Mouse (Mus musculus) kidney, adult 2 months (tissue): ENCODE results near the gene Gng12.

Experiments
- CTCF ChIP-seq: fragments of 200-500 bp; conservative IDR thresholded peaks from 2 replicates; pipeline ENCODE4 v1.5.1; 2011; ENCODE audit warnings: low read depth, mild to moderate bottlenecking, control low read depth, low read length, moderate library complexity, mixed read lengths; ENCODE audit not compliant: insufficient read depth, insufficient read length
- POLR2A ChIP-seq: fragments of 200-500 bp; IDR thresholded peaks from one replicate; pipeline ENCODE4 v1.6.1; 2011; ENCODE audit warnings: low read depth, low read length, control low read depth

DNA sequence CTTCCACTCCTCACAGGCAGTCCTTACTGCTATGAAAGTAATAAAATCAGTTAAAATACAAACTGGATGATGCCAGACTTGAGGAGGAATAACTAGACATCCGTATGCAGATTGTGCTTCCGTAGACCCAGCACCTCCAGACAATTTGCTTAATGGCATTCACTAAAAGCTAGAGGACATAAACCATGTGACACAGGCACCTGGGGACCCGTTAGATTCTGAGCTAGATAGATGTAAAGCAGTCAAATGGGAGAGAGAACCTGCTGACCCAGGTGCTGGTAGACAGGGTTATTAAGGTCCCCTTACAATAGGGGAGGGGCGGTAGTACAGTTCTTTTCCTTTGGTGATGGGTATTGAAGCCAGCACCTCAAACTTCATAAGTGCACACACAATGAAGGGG, 127.5 kb downstream of the Gng12 start:
- no peak for TF ChIP-seq POLR2A
- TF ChIP-seq CTCF: no peak
